Mouse (Mus musculus) adrenal gland, postnatal 25 days (tissue): ENCODE measurements around the gene Slain1. TPM values are rescaled to one million over a fixed set of nuclear protein-coding genes. Genes with fewer than 3 reads are reported as not detected.
"Not testable (repeated sequence)": the region's sequence is repeated elsewhere in the genome, so short reads cannot be mapped to it uniquely, and the experiment has no call there.

Experiments
- DNase-seq: peaks from one replicate; pipeline ENCODE4 v3.0.0; 2021; ENCODE audit warnings: mixed read lengths
- microRNA-seq, 2 experiments: library from miRNA; unstranded; fragments of <30 nt; microRNA quantifications; one replicate each; pipeline ENCODE4 v1.2.0; 2021
- total RNA-seq: library from RNA; stranded (reverse); gene quantifications from 2 replicates; pipeline ENCODE4 v1.2.3, GENCODE M21; 2021

The Slain1 gene
- total RNA-seq, 1 experiment from 2014 or later: 3.5 TPM

DNA sequence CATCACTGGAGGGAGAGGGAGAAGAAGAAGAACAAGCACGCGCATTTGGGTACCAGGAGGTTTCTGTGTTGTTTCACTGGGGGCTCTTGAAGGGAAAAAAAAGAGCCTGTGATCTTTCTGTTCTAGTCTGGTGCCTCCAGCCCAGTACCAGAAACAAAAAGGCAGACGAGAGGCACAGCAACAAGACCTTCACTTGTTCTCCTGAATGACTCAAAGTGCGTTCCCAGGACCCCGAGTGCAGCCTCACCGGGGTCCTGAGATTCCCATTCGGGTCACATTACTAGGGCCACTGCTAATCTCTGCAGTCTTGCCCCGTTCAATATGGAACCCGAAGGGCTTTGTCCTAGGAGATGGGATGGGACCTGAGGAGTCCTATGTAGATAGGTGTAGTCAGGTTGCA lies 73.3 kb downstream of the Slain1 start:
- DNase-seq: no peak

DNA sequence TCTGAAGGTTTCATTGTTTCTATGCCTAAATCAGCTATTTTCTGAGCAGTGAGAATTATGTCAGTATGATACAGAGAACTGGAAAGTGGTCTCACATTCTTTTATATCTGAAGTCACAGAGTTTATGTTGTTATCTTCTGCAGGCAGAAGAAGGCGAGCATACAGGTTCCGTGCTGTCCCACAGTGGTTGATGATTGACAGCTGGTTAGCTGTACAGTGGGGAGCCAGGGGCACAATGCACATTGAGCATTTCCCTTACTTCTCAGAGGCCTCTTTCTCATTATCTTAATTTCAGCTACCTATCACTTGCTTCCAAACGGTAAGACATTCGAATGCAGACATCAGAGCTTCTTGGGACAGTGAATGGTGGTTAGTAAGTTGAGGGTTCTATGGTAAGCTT lies 73.8 kb downstream of the Slain1 start:
- DNase-seq: no peak

DNA sequence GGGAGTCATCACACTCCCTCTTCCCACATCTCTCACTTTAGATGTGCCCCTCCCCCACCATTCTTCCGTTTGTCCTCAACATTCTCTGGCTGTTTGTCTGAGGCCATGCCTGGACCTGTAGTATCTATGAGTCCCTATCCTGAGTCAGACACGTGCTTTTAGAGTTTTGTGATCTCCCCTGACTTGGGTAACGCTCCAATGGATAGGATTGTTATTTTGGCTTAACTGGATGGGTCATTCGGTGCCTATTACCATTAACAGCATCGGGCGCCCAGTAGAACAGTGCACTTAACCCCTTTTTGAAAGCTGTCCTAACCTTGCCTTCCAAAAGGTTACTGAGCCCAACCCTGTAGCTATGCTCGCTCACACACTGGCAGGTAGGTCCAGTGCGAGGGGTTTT lies 78.5 kb downstream of the Slain1 start:
- no peak for DNase-seq

DNA sequence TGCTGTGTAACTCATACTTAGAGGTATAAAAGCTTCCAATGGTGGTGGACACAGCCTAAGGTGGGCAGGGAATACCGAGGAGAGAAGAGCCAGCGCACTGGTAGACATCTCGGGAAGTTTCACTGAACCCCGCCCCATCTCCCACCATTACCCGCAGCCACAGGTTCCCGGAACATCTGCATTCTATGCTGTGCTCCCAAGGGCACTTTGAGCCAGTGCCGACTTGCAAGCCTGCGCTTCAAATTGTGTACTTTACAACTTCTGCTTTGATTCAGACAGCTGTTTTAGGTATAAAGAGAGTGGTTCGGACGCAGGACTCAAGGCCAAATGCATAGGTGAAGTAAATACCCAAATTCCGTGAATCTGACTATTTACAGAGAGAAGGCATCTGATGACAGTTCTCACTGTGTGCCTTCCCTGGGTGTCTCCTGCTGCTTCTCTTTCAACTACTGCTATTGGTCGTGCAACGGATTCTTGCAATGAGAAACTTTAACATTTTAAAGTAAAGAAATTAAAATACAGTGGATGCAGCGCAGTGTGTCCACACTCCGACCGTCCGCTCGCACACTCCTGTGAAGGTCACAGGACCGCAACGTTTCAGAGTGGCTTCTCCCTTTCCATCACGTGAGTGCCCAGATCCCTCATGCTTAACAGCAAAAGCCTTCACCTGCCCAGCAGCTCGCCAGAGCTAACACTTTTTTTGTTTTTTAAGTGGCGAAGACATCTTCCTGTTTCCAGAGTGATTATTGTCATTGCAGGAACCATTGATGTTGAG lies 79.1 kb downstream of the Slain1 start:
- DNase-seq: no peak

DNA sequence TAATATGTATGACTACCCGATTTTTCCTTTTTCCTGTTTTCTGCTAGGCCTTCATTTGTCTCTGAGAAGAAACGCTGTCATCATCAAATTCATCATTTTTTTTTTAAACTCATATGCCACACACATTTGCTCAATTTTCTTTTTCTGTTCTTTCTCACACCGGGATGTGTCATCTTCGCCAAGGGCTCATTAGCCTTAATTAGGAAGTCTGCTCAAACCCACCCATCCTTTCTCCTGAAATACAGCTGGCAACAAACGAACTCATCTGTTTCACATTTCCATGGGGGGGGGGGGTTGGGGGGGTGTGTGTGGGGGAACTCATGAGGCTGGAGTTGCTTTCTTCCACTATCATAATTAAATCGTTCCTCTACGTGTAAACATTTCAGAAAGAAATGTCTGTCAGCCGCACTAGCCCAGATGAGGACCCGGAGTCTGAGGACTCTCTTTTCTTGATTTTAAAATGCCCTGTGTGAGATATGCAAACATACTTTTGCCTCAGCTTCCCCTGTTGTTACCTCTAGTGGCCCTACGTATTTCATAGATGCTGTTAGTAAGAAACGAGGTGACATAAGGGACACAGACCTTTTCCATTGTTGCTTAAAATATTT lies 79.8 kb downstream of the Slain1 start:
- no peak for DNase-seq

DNA sequence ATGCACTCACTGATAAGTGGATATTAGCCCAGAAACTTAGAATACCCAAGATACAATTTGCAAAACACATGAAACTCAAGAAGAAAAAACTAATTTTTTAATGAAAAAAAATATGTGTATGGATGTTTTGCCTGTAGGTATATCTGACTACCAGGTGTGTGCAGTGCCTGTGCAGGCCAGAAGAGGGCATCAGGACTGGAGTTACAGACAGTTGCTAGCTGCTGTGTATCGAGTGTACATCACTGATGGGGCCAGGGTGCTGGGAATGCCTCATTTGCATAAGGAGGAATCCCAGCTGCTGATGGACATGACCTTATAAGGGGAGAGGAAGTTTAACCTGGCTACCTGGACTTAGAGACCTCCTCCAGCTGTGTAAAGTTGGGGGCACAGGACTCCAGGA lies 82.6 kb downstream of the Slain1 start:
- no peak for DNase-seq

DNA sequence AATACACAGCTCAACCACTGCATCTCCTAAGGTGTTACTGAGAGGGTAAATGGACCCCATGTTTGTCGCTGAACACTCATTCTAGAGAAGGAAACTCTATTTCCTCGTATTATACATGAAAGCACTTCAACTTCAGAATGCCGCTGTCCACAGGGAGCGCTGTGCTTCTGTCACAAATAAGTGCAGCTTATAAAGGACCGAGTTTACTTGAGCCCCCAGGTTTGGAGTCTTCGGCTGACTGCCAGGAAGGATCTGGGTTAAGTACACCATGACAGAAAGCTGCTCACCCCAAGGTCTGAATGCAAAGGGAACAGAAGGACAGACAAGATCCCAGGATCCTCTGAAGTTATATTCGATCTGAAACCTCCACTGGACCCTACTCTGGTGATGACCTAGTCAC lies 91.2 kb downstream of the Slain1 start:
- DNase-seq: no peak

DNA sequence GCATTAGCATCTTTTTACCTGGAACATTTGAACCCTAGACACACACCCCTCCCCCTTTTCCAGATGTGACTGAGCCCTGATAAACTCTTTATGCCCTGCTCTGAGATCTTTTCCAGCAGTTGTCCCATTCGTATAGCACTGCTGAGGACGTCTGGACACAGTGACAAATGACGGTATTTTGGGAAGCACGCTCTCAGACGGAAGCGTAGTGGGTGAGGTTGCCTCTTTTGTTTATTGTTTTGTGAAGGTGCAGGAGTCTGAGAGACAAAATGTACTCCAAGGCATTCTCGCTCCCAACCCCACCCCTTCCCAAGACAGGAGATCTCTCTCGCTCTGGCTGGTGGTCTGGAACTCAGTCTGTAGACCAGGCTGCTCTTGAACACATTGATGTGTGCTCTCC lies 92.1 kb downstream of the Slain1 start:
- no peak for DNase-seq

DNA sequence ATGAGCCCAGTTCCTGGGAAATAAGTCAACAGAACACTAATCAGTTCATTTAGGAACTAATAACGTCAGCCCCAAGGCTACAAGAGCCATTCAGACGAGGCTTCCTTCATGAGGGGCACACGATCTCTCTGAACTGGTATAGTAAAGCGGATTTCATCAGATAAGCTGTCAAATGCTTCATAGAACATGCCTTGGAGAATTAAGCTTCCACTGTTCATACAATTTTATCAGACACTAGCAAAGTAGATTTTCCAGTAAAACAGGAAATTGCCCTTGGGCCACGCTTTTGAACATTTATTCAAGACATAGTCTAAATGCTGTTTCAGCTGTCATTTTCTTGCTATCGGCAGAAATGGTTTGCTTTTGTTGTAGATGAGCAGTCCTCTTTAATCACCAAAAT lies 97.3 kb downstream of the Slain1 start:
- no peak for DNase-seq

DNA sequence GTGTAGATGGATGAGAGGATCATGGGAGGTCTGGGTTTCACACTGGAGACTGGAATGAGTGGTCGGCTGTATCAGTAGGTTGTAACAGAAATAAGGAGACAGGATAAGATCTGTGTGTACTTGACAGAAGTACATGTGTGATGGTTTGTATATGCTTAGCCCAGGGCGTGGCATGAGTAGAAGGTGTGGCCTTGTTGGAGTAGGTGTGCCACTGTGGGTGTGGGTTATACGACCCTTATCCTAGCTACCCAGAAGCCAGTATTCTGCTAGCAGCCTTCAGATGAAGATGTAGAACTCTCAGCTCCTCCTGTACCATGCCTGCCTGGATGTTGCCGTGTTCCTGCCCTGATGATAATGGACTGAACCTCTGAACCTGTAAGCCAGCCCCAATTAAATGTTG lies 100.6 kb downstream of the Slain1 start:
- DNase-seq: not testable (repeated sequence)

DNA sequence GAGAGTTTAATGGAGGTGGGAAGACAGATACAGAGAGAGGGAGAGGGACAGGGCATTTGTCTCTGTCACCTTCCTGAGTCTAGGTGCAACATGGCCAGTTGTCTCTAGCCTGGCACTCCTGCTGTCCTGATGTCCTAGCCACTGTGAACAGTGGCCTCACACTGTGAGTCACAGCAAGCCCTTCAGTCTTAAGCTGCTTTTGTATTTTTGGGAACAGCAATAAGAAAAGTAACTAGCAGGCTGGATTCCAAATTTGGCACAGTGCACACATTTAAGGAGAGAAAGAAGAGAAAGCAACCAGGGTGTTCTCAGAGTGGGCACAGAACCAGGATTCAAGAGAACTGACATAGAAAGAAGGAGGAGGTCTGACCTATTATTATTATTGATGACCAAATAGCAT lies 101.4 kb downstream of the Slain1 start:
- no peak for DNase-seq

DNA sequence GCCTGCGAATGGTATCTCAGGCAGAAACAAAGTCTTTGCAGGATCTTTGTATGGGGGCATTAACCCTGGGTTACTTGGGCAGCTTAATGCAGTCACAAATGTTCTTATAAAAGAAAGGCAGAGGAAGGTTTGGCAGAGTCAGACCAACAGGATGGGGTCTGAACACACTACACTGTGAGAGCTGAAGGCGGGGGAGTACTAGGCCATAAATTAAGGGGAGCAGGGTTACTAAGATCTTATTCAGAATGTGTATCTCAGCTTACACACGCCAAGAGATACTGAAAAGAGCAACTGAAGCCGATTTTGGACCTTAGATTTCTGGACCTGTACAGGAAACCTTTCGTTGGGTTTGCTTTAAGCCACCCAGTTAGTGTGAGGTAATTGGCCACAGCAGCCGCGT lies 102.7 kb downstream of the Slain1 start:
- DNase-seq: no peak

DNA sequence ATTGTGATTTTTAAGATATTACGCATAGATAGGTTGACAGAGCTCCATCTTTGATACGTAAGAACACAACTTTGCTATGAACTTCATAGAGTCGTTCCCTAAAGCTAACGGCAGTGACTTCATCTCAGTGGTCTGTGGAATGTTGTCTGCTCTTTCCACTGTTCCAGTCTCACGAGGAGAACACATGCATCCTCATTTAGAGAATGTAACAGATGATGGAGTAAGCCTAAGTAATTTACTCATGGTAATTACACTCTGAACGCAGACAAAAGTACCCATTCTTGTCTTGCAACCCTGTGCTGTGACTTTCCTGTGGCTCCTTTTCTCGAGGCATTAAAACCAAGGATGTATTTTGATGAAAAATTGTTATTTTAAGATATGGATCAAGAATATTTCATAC lies 104.0 kb downstream of the Slain1 start:
- DNase-seq: no peak

DNA sequence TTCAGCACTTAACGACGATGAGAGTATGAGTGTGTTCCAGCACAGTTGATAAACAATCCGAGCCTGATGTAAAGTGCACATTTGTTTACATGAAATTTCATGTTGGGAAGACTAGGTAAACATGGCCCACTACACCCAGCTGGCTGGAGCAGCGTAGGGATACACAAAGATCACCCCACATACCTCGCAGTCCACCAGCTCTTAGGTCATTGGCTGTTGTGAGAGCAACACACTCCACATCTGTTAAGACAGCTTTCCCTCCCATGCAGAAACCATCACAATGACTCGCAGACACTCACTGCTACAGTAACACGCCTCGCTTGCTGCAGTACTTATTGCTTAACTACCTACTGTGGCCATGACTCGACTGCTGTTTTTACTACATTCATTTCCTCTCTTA lies 104.4 kb downstream of the Slain1 start:
- DNase-seq: no peak

Small RNA genes within 50 kb of the gene (microRNA-seq; reads per million reads assigned to microRNA genes)
- gene Gm22877: 0 reads per million in 2 experiments

Other genes with a start within 250 kb of the Slain1 start
- gene Scel, start 136.9 kb upstream of the Slain1 start, total RNA-seq: 0.12 and 0.38 TPM in 2 replicates
- gene Ednrb, start 194.2 kb downstream of the Slain1 start, total RNA-seq: 38.2 and 38.7 TPM in 2 replicates